Mouse (Mus musculus): ENCODE measurements around the gene Tph2.
A peak's percentile ranks its signal among the peaks of the same experiment; 100 is the strongest.
"Not testable (repeated sequence)": the region's sequence is repeated elsewhere in the genome, so short reads cannot be mapped to it uniquely, and the experiment has no call there.

Gene Tph2

GRCm38 (mm10) chr10:115184697-115185096, at the start of gene Tph2:
TSS of gene Tph2 (minus strand) at chr10:115185022.
- peak; percentile 78 for DNase-seq (ENCODE audit: low spot score)

- DNase-seq (ENCODE audit: low spot score), result no peak
These were observed 49.0 kb upstream of the Tph2 start for GRCm38 (mm10) chr10:115233798-115234197.

GRCm38 (mm10) chr10:115232513-115232912, 47.7 kb upstream of the Tph2 start:
- no peak for DNase-seq (ENCODE audit: low spot score)

DNA sequence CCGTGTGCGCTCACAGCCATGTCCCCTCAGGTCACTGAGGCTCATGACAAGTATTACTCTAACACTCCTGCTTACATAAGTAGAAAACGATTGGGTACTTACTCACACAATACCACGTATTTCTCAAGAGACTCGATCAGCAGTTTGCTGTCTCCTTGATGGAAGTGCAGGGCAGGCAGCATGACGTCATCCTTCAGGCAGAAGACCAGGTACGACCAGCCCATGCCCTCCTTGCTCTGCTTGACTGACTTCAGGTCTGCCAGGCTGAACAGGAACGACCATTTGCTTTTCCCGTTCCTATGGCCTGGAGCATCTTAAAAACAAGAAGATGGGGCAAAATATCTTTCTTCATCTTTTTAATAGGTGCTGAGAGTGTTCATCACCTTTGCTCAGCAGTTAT, 44.2 kb upstream of the Tph2 start:
- DNase-seq (ENCODE audit: low spot score), result no peak

DNA sequence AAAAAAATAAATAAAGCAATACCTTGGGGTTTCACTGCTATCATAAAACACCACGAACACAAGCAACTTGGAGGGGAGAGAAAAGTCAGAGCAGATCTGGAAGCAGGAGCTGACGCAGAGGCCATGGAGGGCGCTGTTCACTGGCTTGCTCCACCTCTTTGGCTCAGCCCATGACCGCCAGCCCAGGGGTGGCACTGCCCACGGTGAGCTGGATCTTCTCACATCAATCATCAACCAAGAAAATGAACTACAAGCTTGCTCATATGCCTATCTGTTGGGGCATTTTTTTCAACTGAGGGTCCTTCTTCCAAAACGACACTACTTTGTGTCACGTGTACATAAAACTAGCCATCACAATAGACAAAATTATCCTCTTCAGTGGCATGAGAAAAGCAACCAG, 41.8 kb upstream of the Tph2 start:
- DNase-seq (ENCODE audit: low spot score), result no peak

DNA sequence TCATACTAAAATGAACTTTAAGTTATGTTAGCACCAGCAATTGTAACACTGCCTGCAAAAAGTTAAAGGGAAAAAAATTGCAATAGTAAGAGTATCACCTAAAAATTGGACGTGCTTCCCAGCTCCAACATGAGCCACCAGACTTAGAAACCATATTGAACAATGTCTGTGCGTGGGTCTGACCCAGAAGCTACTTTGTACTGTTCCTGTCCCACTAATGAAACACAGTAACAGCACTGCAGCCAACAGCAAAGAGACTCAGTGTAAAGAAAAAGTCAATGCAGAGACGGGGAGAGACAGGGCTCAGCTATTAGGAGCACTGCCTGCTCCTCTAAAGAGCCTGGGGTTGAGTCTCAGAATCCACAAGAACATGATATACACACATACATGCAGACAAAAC, 39.0 kb upstream of the Tph2 start:
- no peak for DNase-seq (ENCODE audit: low spot score)

- no peak for DNase-seq (ENCODE audit: low spot score)
These were observed 28.2 kb upstream of the Tph2 start for GRCm38 (mm10) chr10:115212916-115213580.

DNA sequence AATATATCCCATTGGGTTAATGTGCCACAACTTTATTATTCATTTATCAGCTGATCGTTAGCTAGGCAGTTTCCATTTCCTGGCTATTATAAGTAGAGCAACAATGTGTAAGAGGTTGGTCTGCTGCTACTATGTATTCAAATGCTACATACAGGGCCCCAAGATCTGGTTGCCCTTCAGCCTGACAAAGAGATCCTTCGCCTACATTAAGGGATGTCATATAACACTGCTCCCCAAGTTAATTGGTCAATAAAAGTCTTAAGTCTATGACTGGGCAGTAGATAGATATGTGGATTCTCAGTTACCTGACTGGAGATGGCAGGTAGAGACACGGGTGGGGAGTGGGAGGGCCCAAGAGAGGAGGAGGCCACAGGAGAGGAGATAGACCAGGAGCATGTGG, 21.0 kb upstream of the Tph2 start:
- DNase-seq (ENCODE audit: low spot score), result no peak

DNA sequence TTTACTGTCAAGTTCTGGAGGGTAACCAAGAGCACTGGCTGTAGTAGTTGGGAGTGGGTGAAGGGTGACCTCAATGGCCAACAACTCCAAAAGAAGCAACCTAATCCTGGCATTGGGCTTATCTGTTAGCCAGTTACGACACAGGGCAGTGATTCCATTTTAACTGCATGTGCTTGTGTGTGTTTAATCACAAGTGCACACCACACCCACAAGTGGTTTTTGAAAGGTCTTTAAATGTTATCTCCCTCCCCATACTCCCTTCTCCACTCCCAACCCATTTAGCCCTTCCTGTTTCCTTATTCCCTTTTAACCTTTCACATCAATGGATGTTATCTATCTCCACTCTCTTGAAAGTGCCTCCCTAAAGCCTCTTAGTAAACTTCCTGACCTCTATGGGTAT, 20.5 kb upstream of the Tph2 start:
- DNase-seq (ENCODE audit: low spot score), result no peak

DNA sequence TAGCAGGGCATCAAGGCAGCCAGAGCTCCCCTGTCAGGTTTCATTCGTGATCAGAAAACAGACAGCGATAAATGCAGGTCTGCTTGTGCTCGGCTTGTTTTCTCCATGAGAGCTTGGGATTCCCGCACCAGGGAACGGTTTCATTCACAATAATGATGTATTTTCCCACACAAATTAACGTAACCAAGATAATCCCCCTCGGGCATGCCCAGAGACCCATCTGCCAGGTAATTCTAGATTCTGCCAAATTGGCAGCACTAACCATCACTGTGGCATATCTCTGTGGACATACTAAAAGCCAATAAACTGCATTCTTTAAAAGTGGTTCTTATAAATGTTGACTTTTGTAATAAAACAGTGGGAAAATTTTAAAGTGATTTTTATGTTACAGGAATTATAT, 6.4 kb upstream of the Tph2 start:
- DNase-seq (ENCODE audit: low spot score), result no peak

DNA sequence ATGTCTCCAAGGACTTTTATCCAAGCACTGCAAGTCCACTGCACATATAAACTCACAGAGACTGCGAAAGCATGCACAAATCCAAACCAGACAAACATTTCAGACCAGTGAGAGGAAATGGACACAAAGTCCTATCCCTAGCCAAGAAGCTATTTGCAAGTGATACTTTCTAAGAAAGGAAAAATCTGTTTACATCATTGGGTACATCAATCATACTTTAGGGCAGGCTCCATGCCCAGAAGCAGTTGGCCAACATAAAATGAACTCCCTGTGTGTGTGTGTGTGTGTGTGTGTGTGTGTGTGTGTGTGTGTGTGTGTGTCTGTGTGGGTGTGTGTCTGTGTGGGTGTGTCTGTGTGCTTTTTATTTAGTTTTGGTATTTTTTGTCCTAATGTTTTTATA, 2.6 kb upstream of the Tph2 start:
- no peak for DNase-seq (ENCODE audit: low spot score)

GRCm38 (mm10) chr10:115181034-115181433, 3.8 kb downstream of the Tph2 start:
- no peak for DNase-seq (ENCODE audit: low spot score)

DNA sequence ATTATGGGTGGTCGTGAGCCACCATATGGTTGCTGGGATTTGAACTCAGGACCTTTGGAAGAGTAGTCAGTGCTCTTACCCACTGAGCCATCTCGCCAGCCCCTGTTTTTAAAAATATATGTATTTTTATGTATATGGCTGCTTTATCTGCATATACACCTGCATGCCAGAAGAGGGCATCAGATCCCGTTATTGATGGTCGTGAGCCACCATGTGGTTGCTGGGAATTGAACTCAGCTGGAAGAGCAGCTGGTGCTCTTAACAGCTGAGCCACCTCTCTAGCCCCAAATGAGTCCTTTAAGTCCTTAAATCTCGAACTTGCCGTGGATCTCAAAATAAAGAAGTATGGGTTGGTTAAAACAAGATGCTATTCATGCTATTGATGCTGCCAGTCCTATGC, 6.8 kb downstream of the Tph2 start:
- not testable (repeated sequence) for DNase-seq (ENCODE audit: low spot score)

DNA sequence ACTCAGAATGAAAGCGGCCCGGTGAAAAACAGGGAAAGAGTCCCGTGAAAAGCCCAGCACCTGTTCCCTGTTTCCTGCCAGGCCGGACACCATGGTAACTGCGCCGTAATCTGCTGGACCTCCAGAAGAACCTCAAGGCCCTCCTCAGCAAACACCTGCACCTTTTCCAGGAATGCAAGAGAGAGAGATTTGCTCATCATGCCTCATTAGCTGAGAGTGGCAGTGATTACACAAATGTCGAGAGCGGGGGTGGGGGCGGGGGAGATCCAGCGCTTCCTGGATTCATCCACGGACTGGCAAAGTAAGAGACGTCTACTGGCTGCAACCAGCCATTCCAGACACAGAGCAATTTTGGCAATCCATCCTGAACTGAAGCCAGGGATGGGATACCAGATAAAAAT, 9.2 kb downstream of the Tph2 start:
- no peak for DNase-seq (ENCODE audit: low spot score)

- no peak for DNase-seq (ENCODE audit: low spot score)
These were observed 11.5 kb downstream of the Tph2 start for GRCm38 (mm10) chr10:115173336-115173735.

- no peak for DNase-seq (ENCODE audit: low spot score)
These were observed 13.4 kb downstream of the Tph2 start for GRCm38 (mm10) chr10:115171351-115171818.

GRCm38 (mm10) chr10:115170496-115171350, 14.1 kb downstream of the Tph2 start:
- no peak for DNase-seq (ENCODE audit: low spot score)

DNA sequence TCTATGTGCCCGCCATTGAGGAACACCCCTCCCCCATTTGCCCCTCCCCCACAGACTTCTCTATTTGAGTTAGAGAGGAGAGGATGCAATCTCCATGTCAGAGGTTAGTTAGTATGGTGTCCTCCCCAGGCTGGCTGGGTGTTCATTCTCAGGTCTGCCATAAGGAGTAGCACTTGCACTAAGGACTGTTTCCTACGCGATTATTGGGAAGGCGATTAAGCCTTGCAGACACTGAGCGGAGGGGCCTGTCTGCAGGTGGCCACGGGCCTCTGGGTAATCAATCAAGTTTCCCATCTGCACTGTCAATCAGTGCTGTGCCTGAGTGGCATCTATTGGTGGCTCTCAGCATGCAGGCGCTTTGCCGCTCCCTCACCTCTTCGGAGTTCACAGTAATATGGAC, 15.4 kb downstream of the Tph2 start:
- no peak for DNase-seq (ENCODE audit: low spot score)

DNA sequence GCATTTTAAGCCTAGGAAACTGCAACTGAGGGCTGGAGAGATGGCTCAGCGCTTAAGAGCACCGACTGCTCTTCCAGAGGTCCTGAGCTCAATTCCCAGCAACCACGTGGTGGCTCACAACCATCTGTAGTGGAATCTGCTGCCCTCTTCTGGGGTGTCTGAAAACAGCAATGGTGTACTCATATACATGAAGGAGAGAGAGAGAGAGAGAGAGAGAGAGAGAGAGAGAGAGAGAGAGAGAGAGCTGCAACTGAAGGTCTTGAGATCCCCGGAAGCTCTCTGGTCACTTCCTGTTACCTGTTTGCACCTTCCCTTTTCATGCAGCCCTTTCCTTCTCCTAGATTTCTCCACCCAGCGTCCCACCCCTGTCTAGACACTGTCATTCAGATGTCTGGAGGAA, 24.5 kb downstream of the Tph2 start:
- DNase-seq (ENCODE audit: low spot score), result no peak

DNA sequence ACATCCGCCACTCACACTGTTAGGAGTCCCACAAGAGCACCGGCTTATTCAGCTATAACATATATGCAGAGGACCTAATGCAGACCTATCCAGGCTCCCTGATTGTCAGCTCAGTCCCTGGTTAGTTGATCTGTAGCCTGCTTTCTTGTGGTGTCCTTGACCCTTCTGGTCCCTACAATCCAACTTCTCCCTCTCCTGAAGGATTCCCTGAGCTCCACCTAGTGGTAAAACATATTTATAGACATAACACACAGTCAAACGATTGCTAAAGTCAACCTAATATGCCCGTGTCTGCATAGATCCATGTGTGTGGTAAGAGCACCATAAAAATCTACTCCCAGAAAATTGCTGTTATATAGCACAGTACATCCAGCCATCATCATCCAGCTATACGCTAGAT, 37.5 kb downstream of the Tph2 start:
- no peak for DNase-seq (ENCODE audit: low spot score)

DNA sequence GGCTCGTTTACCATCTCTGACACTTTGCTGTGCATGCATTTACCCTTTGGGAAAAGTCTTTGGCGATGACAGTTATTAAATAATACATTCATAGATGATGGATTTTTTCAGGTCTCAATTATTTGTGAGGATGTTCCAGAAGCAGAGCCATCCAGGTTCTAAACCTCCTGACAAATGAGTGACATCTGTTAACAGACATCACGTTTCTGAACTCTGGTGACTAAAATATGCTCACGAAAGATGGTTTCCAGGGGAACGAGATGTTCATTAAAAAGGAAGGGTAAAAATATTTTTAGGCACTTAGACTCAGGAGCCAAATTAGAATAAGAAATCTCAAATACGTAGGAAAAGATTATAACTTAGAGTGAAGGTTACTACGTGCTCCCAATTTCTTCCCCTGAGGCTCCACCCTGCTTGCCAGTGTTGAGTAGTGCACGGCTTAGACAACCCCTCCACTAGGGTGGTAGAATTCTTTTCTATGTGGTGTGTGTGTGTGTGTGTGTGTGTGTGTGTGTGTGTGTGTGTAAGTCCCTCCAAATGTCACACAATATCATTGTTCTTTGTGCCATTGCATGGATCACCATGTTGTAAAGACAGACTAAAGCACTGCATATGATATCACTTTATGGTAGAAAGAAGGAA, 38.4 kb downstream of the Tph2 start:
- no peak for DNase-seq (ENCODE audit: low spot score)

GRCm38 (mm10) chr10:115144542-115144941, 40.3 kb downstream of the Tph2 start:
- no peak for DNase-seq (ENCODE audit: low spot score)

- no peak for DNase-seq (ENCODE audit: low spot score)
These were observed 41.2 kb downstream of the Tph2 start for GRCm38 (mm10) chr10:115143641-115144040.
